Mouse (Mus musculus): ENCODE measurements around the gene Rhox4e.
"Not testable (repeated sequence)": the region's sequence is repeated elsewhere in the genome, so short reads cannot be mapped to it uniquely, and the experiment has no call there.

- not testable (repeated sequence) for TF ChIP-seq CTCF (IDR thresholded peaks at IDR 0.05; ENCODE audit: low read depth, low read length); TAL1 (conservative IDR thresholded peaks at IDR 0.05; ENCODE audit: low read depth, low read length); GATA1 (IDR thresholded peaks at IDR 0.05; ENCODE audit: borderline replicate concordance, low read length); POLR2AphosphoS5 (IDR thresholded peaks at IDR 0.05; ENCODE audit: insufficient replicate concordance, low read depth, low read length)
Observed at GRCm38 (mm10) chrX:37514059-37514458, 43.2 kb upstream of the Rhox4e start, which contains the start of gene Rhox4d.

All from G1E (cell line).